Mouse (Mus musculus) heart, postnatal 14 days (tissue): Measurements from ENCODE around the gene Epc2. TPM values are rescaled to one million over a fixed set of nuclear protein-coding genes. Genes with fewer than 3 reads are reported as not detected.

Experiments
- DNase-seq, 2 experiments: peaks; one replicate each; pipeline ENCODE4 v3.0.0; 2021 to 2022
- intact Hi-C: fragments of 180-260 bp; cut with DNase I; formaldehyde crosslinking; loops from one replicate; pipeline ENCODE4 v1.15.1; 2025
- long read RNA-seq, 2 experiments: library from polyadenylated mRNA; stranded (forward); transcript quantifications; one replicate each; pipeline ENCODE4 v2.0.0; 2021
- total RNA-seq, 2 experiments: library from RNA; stranded (reverse); gene quantifications; 2 replicates each; pipeline ENCODE4 v1.2.3; 2021

Gene Epc2
- total RNA-seq: 10 to 100 TPM; 17.4 to 17.7 TPM
- long read RNA-seq, experiment 1, partial matches to known transcripts: 1 of 2 reads
- long read RNA-seq, experiment 1, other reads (novel, unspliced or antisense): 1 of 2 reads
- long read RNA-seq, experiment 2, partial matches to known transcripts: 0 of 1 reads
- long read RNA-seq, experiment 2, other reads (novel, unspliced or antisense): 1 of 1 reads

DNA sequence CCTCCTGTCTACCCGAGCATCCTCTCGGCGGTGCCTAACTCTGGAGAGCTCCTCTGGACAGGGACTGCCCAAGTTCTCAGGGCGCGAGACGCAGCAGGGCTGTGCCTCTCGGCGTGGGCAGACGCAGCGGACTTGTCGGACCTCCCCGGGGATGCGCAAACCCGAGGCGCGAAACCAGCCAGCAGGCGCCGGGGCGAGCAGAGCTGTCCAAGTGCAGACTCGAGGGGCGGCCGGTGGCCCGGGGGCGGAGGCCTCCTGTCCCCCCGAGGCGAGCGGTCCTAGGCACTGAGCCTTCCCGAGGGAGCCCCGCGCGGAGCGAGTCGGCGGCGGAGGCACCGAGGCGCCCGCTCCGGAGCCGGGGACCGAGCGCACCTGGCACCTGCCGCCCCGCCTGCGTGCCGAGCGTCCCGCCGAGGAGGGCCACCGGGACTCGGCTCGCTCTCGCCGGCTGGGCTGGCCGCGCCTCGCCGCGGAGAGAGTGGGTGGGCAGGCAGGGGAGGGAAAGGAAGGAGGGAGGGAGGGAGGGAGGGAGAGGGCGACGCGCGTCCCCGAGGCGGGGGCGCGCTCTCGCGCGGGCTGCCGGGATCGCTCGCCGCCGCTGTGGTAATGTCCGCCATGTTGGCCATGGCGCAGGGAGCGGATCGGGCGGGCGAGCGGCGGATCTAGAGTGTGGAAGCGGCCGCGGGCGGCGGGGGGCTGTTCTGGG, at the start of gene Epc2:
Gene Epc2, plus strand, starts transcription at position 556 of the 706 bp plus-strand sequence.
- peak; percentile 87 to 90 for DNase-seq
- intact Hi-C loops: loop anchor here (5.0 kb wide), 1 partner anchor 66 kb away; no protein-coding TSS in a partner anchor

DNA sequence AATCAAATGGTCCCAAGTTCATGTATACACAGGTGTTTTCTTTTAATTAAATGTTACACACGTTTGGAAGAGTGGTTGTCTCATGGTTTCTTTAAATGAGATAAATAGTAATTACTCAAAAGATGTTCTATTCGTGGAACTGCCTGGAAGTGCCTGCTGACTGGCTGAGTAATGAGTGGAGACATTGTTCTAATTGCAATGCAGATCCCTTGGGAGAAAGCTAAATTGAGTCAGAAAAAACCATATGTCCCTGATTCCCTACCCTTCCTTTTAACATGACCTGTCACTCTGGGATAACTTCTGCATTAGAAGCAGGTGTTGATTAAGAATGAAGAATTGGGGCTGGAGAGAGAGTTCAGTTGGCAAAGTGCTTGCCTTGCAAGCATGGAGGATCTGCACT, 45.3 kb upstream of the Epc2 start:
- intact Hi-C loops: no loop called here
- no peak for DNase-seq

DNA sequence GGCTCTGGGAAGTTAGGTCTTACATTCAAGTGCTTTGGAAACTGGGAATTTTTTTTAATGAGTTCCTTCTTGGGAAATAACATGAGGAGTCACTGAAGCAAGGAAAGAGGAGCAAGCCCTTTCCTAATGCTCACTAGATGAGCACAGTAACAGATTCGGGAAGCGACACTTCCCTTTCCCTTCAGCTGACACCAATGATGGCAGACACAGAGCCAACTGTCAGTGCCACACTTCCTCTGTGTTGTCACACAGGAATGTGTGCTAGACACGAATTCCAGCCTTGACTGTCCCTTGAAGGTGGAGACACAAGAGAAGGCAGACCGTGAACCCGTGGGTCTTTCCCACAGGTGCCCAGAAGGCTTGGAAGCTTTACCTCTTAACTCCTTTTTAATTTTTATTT, 39.6 kb upstream of the Epc2 start:
- intact Hi-C loops: no loop called here
- no peak for DNase-seq

DNA sequence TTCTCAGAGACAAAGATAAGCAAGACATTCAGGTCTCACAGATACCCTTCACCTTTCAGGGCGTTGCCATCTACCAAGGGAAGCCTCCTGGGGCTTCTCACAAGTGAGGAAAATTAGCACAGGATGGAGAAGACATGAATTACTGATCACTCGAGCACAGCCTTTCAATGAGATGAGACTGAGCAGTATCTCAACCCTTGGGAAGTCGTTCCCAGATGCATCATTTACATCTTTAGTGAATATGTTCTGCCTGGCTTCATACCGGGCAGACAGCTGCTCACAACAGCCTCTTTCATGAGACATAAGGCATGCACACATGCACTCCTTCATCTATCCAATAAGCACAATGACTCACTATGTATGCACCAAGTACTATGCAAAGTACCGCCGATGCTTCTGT, 38.7 kb upstream of the Epc2 start:
- intact Hi-C loops: no loop called here
- DNase-seq: no peak

DNA sequence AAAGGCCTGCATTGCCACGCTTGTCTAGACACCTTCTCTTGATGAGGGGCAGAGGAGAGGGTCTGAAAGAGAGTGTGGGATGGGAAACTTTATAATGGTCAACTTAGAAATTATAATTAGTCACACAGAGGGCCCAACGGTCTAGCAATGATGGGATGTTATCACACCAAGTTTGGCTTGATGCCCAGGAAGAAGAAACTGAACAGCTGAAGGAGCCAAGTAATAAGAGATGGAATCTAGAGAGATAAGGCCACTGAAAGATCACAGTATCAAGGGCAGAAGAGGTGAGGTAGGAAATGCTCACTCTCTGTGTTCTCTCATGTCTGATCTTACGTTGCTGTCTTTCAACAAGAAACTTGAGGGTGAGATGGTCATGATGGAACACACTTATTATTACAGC, 35.4 kb upstream of the Epc2 start:
- DNase-seq: no peak
- intact Hi-C loops: no loop called here

DNA sequence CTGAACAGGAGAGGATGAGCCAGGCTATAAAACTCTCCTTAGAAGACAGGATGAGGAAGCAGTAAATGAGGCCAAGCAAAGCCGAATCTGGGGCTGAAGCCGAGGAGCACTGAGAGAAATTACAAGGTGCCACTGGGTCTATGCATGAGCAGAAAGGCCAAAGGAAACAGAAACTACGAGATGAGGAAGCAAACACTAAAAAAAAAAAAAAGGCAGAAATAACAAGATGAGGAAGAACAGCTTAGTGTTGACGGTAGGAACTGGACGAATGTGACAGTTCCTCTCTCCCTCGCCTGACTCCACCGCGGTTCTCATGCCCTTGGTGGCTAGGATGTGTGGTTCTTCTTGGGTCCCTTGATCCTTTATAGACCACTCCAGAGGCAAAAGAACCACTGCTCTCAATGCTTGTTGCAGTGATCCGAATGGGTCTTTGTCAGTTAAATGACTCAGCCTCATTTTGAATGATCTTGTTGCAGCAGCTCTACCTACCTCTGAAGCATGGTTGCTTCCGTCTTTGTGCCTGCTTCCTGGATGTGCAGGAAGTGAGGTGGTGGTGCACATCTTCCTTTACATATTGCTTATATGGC, 34.2 kb upstream of the Epc2 start:
- intact Hi-C loops: no loop called here
- no peak for DNase-seq

DNA sequence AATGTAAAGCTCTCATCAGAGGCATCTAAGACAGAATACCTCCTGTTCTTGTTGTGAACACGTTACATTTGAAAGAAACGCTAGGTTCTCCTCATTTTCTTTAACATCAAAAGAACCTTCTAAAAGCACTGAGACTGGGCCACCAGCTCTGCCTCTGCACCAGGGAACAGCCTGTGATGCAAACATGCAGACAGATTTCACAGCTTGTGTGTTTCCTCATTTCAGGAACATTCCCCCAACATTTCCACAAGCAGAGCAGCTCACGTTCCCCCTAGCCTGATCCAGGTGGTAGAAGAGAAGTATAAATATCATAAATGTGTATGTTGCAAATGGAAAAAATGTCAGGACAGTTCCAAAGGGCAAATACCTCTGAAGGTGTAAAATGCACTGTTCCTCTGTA, 30.9 kb upstream of the Epc2 start:
- DNase-seq: no peak
- intact Hi-C loops: no loop called here

DNA sequence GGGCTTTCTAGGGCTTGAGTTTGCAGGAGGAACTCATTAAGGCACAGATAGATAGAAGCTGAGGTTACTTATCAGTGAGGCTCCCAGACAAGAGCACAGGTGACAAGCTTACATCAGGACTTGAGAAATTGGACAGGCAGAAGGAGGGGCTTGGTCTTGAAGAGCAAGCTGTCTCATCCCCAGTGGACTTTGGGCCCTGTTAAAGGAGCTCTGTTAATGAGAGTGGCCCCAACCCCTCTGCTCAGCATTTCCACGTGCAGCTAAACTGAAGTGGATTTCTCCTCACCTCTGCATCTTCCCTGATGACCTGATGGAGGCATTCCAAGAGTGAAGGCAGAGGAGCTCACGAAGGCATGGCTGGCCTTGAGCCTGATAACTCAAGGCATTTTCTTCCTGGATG, 27.4 kb upstream of the Epc2 start:
- intact Hi-C loops: no loop called here
- no peak for DNase-seq

DNA sequence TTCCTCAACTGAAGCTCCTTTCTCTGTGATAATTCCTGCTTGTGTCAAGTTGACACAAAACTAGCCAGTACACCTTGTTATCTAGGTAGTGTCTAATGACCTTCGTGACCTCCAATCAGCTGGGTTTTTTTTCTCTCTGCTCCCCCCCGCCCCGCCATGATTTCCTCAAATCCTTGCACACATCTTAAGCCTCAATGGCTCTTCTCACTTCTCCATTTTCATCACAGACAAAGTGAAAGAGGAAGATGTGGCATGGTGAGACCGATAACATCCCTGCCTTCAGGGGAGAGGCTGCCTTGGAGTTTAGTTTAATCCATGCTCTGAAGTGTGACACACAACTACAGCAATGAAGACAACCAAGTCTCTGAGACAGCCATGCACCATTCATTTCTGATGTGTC, 26.5 kb upstream of the Epc2 start:
- intact Hi-C loops: no loop called here

DNA sequence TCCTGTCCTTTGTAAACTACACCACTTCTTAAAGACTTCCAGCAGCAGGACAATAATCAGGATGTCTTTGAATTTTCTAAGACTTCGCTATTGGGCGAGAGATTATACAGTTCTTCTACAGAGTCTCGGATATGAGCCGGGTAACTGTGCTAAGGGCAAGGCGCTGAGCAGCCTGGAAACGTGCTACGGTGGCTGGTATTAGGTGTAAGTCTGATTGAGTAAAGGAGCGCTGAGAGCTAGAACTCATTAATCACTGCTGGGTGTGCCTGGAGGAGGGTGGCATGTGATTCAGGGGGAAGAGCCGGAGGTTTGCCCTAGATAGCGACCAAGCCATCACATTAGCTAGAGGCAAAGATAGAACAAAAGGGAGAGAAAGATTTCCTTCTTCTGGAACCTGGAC, 25.1 kb upstream of the Epc2 start:
- DNase-seq: no peak
- intact Hi-C loops: no loop called here

More for the DNA sequence above, 26.5 kb upstream of the Epc2 start:
- DNase-seq: no peak

DNA sequence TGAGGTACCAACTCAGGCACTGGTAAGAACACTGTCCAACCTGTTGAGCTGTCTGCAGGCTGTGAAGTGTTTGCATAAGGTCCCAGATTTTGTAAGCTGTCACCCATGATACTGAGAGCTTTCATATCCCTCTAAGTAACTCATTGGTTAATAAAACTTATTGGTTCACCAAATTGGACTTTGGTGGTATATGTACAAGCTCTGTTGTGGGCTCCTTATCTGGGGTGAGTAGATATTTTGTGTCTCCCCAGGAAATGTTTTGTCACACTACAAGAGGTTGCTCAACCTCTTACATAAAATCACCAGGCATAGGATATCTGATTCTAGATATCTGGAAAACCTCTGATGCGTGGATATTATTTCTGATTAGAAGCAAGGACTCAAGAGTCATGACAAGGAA, 20.3 kb upstream of the Epc2 start:
- no peak for DNase-seq
- intact Hi-C loops: no loop called here

DNA sequence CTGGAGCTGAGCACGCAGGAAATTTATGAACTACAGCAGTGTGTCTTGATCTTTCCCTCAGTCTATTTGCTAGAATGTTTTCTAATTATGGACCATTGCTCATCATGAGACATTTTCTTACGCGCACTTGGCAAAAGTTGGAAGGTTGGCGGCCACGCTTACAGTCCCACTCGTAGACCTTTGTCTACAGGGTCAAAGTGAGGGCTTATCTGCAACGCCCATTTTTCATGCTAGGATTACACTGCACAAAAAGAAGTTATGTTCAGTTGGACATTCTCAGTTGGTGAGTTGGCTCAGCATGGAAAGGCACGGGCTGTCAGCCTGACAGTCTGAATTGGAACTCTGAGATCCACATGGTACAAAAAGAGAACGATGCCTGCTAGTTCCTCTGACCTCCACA, 18.1 kb upstream of the Epc2 start:
- intact Hi-C loops: no loop called here
- no peak for DNase-seq

DNA sequence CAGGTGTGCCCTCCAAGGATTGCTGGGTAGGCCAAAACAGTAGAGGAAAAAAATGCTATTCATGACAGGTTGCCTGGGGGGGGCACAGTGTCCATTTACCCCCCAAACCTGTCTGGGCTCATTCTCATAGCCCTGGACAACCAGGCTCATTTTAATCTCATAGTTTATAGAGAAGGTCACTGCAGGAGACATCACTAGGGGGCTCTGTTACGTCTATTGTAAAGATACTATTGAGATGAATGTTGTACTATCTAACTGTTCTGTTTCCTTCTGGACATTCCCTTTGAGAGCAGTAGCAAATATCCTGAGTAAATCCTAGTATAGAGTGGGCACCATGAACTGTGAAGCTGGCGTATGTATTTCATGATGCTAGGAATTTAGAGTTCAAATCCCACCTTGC, 5.0 kb upstream of the Epc2 start:
- DNase-seq: no peak
- intact Hi-C loops: loop anchor here (2.0 to 10.0 kb wide), 2 partner anchors 81 to 285 kb away; no protein-coding TSS in a partner anchor

DNA sequence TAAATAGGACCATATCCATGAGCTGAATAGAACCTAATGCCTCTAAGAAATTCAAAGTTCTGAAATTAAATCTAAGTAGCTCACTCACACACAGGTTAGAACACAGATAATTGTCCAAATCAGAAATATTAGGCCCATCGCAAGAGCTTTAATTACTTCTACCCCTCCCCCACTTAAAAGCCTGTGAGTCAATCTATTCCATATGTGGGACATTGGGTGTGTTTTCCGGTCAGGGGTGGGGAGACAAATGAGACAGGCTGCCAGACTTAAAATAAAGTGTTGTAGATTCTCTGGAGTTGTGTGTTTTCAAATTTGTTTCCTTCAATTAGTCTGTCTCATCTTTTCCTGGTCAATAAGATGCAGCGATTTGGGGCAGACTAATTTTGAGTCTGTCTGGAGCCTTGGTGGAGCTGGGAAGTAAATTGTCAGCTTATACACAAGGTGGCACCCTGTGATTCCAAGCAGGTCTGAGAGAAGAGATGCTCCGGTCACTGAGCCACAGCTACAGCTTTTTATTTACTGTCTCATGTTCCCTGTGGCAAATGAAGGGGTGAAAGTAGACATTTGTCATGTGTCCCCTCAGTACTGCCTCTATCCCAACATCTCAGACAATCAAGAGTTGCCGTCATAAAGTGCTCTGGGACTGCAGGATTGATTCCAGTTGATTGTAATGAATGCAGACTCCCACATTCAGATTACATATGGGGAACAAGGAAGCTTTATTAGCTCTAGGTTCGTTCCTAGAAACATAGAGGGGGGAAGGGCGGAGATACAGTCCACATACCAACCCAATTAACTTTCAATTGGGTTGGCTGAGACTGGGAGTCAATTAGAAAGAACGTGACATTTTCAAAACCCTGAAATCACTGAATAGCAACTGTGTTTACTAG, 3.5 kb upstream of the Epc2 start:
- no peak for DNase-seq

DNA sequence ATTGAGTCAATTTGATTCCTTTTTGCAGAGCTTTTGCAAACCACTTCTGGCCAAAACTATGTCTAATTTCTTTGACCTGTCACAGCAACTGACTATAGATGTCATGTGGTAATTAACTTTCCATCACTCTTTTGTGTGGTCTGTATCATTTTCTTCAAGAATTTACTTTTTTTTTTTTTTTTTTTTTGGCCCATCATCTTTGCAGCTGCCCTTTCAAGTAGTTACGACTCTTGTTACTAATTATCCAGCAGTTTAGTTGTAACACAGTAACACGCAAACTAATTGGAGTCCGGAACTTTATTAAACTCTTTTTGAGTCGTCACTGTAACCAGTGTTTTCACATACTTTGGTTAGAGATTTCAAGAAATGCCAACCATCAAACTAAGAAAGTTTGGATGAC, 819 bp upstream of the Epc2 start:
- no peak for DNase-seq
- intact Hi-C loops: loop anchor here (5.0 kb wide), 1 partner anchor 67 kb away; no protein-coding TSS in a partner anchor

More for the DNA sequence above, 3.5 kb upstream of the Epc2 start:
- intact Hi-C loops: loop anchor here (2.0 to 10.0 kb wide), 2 partner anchors 83 to 283 kb away; no protein-coding TSS in a partner anchor

DNA sequence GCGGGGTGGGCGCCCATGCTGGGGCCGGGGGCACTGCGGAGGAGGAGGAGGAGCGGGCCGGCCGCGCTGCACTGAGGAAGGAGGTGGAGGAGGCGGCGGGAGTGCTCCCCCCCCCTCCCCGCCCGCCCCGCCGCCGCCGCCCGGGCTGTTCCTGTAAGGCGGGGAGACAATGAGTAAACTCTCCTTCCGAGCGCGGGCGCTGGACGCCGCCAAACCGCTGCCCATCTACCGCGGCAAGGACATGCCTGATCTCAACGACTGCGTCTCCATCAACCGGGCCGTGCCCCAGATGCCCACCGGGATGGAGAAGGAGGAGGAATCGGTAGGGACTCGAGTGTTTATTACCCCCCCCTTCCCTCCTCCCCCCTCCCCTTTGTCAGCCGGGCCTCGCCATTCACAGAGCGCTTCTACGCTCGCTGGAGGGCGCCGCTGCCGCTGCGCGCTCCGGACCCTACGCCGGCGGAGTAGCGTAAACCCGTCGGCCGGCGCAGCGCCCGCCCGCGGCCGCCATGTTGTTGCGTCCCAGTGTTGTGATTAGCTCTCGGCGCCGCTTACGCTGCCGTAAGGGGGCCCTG, 438 bp downstream of the Epc2 start:
- intact Hi-C loops: loop anchor here (5.0 kb wide), 1 partner anchor 66 kb away; no protein-coding TSS in a partner anchor
- DNase-seq: peak; percentile 97

DNA sequence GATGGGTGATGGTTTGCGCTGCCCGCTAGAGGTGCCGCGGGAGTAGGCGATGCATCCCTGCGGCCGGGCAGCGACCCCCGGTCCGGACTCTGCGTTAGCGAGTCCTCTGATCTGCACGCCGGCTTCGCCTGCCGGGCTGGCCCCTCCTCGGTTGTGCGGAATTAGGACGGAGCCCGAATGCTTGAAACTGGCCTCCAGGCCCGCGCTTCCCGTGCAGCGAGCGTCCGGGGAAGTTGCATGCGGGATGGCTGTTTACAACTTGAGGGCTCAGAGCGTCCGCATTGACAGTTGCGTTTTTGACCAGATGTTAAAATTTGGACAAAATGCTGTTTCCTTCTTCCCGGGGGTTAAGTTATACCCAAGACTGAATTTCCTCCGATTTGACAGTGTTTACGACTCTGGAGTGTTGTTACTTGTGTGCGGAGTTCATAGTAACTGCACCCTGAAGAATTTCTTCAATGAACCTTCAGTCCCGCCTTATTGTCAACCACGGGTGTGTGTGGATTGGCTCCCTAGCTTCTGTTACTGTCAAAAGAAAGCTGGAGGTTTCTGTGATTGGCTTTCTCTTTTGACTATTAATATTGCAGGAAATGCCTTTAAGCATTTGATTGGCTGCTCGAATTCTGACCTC, 1.3 kb downstream of the Epc2 start:
- DNase-seq: peak; percentile 37 to 58
- intact Hi-C loops: loop anchor here (5.0 kb wide), 1 partner anchor 65 kb away; no protein-coding TSS in a partner anchor

DNA sequence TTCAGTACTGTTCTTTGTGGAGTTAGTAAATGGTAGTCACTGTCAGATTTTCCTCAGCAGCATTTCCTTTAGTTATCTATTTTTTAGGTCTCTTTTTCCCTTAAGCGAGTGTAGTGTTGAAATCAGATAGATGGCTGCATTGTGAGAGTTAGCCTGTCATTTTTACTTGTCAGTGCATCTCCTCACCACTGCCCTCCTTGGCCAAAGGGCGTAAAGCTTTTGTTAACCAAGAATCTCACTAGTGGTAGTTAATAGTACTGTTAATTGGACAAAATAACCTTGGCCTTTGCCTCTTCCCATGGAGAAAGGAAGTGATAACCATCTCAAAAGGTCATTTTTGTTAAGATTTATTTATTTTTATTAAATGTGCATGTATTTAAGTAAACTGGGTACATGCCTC, 6.5 kb downstream of the Epc2 start:
- intact Hi-C loops: no loop called here
- no peak for DNase-seq

DNA sequence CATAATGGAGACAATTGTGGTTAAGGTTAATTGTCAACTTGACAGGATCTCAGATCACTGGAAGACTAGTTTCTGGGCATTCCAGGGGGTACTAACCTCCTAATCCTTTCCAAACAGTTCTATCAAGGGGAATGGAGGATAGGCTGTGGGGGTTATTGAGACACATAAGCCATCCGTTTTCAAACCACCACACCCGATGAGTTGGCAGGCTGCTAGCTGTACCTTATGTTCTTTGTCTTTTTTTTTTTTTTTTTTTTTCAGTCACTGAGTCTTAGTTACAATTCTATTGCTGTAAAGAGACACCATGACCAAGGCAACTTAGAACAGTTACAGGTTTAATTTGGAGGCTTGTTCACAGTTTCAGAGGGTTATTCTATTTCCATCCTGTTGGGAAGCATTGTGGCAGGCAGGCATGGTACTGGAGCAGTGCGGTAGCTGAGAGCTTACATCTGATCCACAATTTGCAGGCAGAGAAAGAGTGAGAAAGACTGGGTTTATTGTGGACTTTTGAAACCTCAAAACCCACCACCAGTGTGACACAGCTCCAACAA, 14.5 kb downstream of the Epc2 start:
- intact Hi-C loops: no loop called here
- no peak for DNase-seq

DNA sequence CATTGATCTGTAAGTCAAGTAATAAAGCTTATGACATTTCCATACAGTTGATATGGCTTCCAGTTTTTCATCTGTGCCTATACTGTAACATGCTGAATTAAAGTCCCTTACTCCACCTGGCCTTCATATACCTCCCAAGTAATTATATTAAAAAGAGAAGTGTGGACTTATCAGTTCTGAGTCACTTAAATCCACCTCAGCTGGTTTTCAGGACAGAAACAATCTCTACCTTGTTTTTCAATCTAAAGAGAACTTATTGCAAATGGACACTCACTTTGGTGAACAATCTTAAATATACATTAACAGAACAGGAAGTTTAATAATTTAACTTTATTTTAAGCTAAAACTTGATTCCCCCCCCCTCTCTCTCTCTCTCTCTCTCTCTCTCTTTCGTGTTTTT, 15.8 kb downstream of the Epc2 start:
- no peak for DNase-seq
- intact Hi-C loops: no loop called here
